Mouse (Mus musculus) mouse trophoblast stem cell (cell line): ENCODE measurements around the gene Asf1b.

Experiments used
- in situ Hi-C, 2 experiments: fragments of 300-500 bp; cut with MseI, MboI; formaldehyde crosslinking; loops; 2 replicates in 1 of 2; 3 replicates in 1 of 2; pipeline ENCODE4 v1.15.1; 2025

The Asf1b gene

GRCm38 (mm10) chr8:84019738-84020137, 64.4 kb downstream of the Asf1b start:
- in situ Hi-C loops: no loop called here
